Mouse (Mus musculus): ENCODE measurements around the gene Prss46.

Prss46 gene

DNA sequence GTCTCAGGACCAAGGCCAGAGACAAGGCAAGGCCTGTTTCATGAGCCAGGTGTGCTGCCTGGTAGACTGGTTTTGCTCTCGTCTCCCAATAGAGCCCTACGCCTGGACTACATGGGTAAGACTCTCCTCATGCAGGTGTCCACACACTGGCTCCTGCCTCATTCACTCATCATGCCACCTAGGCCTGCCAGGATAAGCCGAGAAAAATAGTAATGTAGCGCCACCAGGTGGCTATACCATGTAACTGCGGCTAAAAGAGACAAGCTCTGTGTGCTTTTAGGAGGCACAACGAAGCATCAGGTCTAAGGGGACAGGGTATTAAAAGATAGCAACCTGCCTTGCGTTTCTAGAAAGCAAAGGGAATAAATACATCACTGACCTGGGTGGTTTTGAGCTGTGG is 26.7 kb downstream of the Prss46 start:
- DNase-seq = no peak

DNA sequence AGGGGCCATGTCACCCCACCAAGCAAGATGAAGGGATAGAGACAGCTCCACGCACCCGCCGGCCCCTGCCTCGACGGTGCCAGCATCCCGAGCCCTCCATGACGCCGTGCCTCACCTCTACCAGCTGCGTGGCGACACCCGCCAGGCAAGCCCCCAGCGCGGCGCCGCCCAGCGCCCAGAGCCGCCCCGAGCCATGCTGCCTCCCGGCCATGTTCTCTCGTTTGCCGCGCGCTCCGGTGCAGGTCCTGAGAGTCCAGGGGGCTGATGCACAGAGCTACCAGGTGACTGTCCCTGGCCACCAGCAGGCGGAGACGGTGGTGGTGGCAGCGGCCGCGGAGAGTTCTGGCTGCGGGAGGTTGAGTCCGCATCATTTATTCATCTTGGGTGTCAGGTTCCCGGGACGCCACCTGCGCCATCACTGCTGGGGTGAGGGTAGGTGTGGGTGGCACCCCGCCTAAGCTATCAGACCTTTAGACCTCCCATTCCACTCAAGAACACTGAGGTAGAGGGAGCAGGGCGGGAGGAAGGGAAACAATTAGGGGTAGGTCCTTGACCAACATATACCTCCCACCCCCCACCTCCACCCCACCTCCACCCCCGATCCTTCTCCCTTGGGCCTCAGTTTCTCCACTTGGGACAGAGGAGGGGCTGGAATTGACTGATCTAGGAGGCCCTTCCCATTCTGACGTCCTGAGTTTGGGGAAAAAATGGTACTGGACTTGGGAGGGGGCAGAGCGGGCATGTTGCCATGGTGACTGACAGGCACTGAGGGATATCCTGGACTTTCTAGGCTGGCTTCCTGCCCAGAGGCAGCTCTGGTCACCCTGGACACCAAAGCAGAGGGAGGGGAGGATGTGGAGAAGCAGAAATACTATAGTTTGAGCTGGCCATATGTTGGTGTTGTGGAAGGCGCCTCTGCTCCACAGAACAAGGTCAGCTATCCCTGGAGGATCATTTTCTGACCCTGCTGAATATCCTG is 29.7 kb downstream of the Prss46 start:
- peak; percentile 83 for DNase-seq

DNA sequence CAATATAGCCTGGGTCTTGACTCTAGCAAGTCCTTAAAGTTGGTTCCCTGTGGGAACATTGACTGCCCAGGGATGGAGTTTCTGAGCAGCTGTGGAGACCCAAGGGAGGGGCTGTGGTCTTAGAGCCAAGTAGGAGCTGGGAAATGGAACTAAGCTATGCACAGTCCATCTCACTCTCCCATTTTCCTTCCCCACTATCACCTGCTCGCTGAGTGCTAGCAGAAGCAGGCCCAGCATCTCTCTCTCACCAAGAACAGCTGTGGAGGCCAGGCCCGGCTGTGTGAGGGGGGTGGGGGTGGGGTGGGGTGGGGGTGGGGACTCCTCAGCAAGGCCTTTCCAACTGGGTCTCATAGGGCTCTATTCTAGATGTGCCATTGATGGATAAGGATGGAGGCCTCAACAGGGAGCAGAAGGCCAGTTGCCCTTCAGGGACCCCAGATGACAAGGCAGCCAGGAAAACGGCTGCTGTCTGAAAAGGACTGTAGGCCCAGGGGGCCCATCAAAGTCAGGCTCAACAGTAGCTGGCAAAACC is 30.4 kb downstream of the Prss46 start:
- no peak for DNase-seq

DNA sequence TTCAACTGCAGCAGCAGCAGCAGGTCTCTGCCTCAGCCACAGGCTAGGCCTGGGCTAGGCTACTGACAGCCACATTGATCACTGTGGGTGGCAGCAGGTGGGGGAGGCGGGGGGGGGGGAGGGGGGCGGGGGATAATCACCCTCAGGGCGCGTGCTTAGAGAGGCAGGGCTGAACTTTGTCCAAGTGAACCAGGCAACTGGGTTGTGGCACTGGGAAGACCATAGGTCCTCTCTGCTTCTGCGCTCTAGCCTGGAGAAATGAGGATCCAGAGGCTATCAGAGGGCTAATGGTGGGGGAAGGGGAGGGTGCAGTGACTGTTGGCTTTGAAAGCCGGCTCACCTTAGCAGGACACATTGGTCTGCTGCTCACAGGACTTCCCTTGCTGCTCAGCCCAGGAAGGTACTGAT is 31.0 kb downstream of the Prss46 start:
- no peak for DNase-seq

DNA sequence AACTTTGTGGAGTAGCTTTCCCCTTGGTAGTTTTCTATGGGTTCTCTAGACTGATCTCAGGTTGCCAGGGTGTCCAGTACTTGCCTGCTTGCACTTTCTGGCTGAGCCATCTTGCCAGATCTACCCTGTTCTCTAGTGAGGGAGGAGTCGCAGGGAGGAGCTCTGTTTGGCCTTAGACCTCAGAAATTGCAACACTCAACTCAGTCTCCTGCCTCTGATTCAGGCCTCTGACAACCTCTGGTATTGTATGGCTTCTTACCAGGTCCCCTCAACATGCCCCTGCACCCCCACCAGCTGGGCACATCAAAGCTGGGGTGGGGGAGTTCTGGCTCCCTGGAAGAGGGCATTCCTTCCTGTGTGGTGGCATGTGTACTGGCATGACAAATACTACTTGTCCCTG is 33.0 kb downstream of the Prss46 start:
- DNase-seq = no peak

DNA sequence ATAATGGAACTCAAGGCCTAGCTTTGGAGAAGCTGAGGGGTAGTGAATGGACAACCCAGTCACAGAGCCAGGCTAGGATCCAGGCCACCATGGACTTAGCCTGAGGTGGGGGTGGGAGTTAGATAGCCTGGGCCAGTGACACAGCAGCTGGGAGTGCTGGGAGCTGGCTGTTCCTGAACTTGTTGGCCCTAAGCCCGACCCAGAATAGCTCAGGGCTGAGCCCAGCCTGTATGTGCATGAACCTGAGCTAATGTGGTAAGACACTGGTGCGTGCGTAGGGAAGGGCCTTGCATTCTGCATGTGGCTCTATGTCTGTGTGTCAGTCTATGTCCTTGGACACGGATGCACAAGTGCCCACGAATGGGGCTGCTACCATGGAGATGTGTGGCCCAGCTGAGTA is 33.6 kb downstream of the Prss46 start:
- no peak for DNase-seq

DNA sequence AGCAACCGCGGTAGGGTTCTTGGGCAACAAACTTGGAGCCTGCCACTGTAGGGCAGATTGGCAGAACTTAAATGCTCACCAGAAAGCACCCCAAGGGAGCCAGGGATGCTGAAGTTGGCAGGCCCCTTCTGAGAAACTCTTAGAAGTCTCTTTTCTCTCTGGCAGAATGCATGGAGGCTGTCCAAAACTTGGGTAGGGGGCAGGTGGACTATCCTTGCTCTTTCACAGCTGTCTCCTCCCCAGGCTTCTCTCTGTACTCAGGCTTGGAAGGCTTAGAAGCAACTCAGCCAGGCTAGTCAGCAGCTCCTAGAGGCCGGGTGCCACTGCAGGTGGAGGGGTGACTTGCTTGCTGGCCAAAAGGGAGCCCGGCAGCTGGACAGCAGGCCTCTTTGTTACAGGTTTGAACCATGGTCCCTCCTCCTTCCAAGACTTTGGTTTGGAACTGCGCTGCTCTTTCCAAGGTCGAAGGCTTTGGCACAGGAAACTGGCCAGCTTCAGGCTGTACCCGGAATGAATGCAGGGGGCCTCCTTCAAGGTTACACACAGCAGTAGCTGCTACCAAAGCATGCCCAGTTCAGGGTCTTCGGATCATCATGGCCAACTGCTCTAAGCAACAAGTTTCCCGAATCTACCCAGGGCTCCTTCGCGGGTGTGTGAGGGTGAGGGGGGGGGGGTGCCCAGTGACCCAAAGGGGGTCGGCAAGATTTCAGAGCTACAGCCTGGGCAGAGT is 35.0 kb downstream of the Prss46 start, which contains the start of gene Als2cl:
Als2cl (plus strand) TSS at position 680 of the 730 bp plus-strand sequence.
- DNase-seq = no peak

DNA sequence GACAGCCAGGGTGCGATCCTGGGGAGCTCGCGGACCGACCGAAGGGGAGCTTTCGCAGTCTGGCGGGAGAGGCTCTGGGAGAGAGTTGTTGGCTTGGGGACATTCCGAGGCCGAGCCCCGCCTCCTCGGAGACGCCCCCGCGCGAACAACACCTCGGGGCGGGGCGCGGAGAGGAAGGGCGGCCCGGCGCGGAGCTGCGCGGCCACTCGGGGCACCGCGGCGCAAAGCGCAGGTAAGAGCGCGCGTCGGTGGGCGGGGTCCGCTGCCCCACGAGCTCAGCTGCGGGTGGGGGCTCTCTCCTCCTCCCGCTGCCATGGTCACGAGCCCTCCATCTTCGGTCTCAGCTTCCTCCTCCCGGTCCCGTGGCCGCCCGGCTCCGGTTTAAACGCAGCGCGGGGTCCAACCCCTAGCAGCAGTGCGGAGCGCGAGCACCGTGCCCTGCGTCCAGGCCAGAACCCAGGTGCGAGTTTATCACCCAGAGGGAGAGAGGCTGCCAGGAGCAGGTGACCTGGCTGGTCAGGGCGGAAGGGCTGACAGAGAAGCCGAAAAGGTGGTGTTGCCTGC is 35.8 kb downstream of the Prss46 start, which contains the start of gene Tmie:
Tmie (minus strand) TSS at position 116 of the 564 bp plus-strand sequence.
- peak; percentile 41 for DNase-seq

DNA sequence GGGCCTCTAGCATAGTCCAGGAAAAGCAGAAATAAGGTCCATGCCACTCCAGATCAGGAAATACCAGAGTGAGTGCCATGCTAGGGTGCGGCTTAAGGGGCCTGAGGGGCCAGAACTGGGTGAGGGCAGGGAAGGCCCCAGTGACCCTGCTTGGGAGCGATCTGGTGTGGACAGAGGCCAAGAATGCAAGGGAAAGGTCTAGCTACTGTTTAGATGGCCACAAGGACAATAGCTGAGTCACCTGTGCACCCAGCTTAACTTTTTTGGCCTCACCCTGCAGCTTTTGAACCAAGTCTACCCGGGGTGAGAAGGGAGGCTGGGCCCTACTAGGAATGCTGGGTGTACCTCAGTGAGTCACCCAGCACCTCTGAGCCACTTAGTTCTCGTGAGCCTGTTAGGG is 36.5 kb downstream of the Prss46 start:
- DNase-seq = no peak

DNA sequence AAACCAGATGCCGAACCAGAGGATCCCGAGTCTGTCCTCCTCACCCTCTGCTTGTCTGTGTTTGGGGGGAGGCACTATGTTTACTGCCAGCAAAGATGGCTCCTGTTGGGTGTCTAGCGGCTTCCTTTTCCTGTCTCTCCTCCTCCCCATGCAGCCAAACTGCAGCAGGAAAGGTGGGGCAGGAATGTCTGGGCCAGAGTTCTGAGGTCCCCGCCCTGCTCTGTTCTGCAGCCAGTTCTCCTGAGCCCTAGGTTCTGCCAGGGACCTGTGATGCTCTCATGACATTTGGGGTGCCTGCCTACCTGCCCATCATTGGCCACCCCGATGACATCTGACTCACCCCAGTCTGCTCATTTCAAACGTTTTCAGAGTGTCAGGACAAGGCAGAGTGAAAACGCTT is 37.6 kb downstream of the Prss46 start:
- DNase-seq = no peak

DNA sequence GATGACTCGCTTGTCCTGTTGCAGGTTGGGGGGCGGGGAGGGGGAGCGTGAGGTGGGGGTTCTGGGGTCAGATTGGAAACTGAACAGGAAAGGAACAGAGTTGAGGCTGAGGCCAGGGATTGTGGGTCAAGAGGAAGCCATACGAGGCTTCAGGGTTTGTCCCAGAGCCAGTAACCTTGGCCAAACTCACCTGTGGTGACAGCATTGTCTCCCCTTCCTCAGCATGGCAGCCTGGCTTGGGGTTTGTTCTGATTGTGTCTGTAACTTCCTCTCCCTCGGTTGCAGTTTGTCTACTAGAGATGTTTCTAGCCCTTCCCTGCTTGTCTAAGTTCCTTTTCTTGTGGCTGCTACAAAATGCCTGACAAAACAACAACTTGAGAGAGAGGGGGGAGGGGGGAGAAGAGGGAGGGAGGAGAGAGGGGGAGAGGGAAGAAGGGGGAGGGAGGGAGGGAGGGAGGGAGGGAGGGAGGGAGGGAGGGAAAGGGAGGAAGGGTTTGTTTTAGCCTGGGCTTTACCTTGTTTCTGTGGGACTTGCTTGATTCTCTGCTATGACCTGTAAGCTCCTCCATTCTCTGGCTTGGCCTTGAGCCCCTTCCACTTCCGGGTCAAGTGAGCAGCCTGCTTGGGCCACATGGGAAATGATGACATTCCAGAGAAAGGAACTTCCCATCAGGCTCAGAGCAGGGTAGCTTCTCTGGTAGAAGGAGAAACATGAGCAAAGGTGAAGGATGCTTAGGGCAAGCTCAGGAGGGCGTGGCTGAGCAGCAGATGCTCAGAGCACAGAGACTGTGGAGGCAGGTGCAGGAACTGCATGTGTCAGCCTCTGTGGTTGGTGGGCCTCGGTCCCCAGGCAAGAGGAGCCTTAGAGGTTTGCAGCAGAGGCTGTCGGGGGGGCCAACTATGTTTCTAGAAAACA is 43.3 kb downstream of the Prss46 start:
- no peak for DNase-seq

DNA sequence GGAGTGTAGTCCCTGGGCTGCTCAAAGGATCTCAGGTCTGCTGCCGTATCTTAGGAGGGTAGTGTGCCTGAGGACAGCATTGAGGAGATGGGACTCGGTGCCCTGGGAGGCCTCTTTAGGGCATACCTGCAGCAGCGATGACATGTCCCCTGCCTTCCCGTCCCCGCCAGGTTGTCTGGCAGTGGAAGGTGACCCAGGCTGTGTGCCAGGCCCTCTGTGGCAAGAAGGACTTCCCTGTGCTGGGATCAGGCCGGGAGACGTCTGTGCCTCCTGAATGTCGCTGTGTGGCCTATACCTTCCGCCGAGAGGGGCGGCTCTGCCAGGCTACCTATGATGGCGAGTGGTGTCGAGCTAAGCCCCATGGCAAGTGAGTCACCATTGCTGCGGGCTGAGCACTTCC is 44.6 kb downstream of the Prss46 start:
- no peak for DNase-seq

DNA sequence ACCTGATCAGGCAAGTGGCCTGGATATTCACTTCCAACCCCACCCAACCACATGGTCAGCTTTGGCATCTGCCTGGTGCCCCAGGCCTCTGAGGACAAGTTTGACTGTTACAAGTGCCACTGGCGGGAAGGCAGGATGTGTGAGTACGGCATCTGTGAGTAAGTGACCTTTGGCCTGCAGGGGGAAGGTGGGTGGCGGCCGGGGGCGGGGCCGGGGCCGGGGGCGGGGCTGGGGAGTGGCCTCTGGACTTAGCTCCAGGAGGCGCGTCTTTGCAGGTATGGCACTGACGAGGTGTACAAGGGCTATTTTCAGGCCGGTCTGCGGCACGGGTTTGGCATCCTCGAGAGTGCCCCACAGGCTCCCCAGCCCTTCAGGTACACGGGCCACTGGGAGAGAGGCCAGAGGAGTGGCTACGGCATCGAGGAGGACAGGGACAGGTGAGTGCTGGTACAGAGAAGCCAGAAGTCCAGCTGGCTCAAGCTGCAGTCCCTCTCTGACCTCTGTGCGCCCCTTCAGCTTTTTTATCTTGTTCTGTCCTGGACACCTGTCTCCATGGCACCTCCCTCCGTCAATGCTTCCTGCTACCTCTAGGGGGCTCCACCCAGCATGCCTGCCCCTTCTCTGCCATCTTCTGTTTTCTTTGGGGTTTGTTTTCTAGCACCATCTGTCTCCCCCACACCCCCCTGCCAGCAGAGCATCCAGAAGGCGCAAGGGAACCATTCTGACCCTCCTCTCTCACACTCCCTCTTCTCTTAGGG is 45.9 kb downstream of the Prss46 start:
- no peak for DNase-seq

DNA sequence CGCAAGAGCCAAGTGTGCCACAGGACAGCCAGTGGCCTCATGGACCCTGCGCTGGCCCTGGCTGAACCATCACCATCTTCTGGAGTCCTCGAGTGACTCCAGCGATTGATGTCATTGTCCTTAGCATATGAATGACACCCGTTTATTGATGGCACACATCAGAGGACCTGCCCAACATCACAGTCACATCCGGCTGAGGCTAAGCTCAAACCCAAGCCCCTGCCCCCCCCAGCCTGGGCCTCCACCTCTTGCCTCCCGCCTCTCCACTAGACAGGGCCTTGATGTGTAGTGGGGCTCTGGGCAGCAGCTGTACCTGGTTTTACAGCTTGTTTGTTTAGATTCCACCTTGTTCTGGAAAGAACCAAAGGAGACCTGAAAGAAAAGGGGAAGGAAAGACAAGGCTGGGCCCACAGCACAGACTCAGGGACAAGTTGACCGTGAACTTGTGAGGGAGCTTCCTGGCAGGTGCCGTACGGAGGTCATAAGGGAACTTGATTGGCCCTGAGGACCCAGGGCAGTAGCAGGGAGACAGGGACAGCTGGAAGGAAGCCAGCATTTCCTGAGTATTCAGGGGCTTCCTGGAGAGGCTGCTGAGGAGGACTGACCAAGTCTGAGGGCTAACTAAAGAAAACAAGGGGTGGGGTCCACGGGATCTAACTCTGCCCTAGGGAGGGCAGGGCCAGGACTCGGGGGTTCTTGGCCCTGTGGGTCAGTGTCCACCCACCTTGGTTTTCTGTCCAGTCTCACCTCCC is 46.9 kb downstream of the Prss46 start:
- no peak for DNase-seq

DNA sequence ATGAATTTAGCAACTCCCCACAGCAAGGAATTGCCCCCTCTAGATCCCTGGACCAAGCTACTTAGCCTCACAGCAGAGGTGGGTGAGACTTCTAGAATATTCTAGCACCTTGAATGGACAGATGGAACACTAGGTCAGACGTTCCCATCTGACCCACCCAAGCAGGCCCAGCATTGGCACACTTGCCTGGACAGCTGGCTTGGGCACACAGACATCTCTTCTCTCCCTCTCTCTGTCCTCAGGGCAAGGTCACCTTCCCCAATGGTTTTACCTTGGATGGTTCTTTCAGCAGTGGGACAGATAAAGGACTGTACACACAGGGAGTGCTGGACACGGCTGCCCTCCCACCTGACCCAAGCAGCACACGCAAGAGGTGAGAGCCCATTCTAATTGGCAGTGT is 48.2 kb downstream of the Prss46 start:
- no peak for DNase-seq

DNA sequence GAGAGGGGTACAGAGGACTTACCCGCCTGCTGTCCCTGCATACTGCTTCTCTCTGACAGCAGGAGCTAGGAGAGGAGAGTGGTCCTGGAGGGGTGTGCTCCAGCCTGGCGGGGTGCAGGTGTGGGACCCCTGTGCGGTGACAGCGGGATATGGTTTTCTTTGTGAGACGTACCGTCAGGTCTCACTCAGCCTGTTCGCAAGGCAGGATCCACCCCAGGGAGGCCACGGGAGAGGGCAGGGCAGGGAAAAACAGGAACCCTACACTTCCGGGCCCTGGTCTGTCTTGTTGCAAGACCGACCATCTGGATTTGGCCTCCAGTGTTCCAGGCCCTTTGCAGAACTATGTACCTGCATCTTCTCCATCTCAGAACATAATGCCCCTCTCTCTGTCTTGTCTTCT is 49.1 kb downstream of the Prss46 start:
- no peak for DNase-seq

DNA sequence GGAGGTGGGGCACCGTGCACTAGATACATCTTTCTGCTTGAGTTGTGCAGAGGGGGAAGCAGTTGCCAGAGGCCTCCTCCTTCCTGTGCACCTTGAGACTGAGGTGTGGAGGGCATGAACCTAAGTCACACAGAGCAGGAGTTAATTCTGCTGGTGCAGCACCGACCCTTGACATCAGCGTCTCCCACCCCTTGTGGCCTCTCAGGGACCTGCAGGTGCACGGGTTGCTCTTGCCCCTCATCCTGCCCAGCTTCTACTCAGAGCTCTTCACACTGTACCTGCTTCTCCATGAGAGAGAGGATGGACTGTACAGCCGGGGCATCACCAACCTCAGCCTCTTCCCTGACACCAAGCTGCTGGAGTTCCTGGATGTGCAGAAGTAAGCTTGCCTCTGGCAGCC is 51.2 kb downstream of the Prss46 start:
- DNase-seq = no peak

DNA sequence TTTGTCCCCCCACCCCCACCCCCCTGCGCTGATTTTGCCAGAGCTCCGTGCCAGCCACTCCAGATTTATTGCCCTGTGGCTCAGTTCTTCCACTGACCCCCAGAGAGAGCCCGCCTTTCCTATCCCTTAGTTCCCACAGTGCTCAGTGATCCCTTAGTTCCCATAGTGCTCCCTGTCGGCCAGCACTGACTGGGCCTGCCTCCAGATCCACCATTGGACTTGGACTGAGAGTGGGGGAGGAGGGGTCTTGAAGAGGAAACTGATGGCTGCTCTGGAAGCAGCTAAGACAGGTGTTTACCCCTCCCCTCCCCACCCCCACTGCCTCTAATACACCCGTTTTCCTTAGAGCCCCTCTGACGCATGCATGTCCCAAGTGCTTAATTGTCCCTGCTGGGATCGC is 51.7 kb downstream of the Prss46 start:
- DNase-seq = no peak

DNA sequence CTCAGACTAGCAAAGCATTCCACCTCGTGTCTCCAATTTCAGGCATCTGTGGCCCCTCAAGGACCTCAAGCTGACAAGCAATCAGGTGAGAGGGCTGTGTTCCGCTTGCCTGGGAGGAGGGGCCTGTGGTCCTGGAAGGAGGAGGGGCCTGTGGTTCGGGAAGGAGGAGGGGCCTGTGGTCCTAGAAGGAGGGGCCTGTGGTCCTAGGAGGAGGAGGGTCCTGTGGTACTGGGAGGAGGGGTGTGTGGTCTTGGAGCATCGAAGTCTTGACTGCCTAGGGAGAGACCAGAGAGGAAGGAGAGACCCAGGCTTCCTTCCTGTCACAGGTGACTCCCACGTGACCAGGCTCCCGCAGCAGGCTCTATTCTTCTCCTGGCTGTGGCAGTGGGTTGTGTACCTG is 52.3 kb downstream of the Prss46 start:
- no peak for DNase-seq

DNA sequence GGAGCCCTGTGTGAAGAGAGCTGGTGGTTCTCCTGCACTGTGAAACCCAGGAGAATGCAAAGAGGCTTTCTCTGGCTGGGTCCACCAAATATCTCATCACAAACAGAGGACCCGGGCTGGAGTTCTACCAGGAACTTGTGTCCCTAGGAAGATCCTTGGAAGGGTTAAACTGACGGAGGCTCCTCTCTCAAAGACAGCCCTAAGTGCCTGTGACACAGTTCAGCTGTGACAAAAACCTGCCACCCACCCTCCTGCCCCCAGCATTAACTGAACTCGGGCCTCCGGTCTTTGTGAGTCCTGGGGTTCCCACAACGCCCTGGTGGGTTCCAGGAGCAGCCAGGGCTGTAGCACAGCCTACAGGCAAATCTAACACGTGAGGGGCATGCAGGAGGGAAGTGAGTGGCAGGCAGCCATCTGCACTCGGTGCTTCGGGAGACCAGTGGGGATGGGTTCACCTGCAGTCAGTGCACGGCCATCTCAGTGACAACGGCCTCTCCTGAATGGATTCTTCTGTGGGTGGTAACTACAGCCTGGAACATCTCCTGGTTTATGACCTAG is 55.2 kb downstream of the Prss46 start:
- no peak for DNase-seq

All from right cerebral cortex, postnatal 4 days (tissue).